Mouse (Mus musculus) intestine, postnatal 0 days (tissue): ENCODE results near the gene Sptb. TPM values are rescaled to one million over a fixed set of nuclear protein-coding genes. Genes with fewer than 3 reads are reported as not detected.

Experiments
- ATAC-seq: fragments of 200-750 bp; cut with Nextera tagmentation; 2 replicates; pipeline ENCODE4 v1.8.0; 2017; ENCODE audit warnings: mild to moderate bottlenecking, moderate TSS enrichment, moderate library complexity
- H3K27ac ChIP-seq: fragments of 300-500 bp; sonication (generic); 2 replicates; pipeline ENCODE4 v1.5.1; 2014; ENCODE audit warnings: mild to moderate bottlenecking, low read depth, low read length, moderate library complexity
- H3K27me3 ChIP-seq: fragments of 300-500 bp; sonication (generic); replicated peaks from 2 replicates; pipeline ENCODE4 v1.6.1; 2014; ENCODE audit warnings: low read length, mixed read lengths; ENCODE audit not compliant: control insufficient read depth, insufficient read depth
- H3K36me3 ChIP-seq: fragments of 300-500 bp; sonication (generic); 2 replicates; pipeline ENCODE4 v1.6.1; 2014; ENCODE audit warnings: mild to moderate bottlenecking, moderate library complexity; ENCODE audit not compliant: control insufficient read depth, insufficient read depth
- H3K4me1 ChIP-seq: fragments of 300-500 bp; sonication (generic); replicated peaks from 2 replicates; pipeline ENCODE4 v1.6.1; 2014; ENCODE audit warnings: antibody characterized with exemption, low read length, mixed read lengths; ENCODE audit not compliant: control insufficient read depth, insufficient read depth
- H3K4me2 ChIP-seq: fragments of 300-500 bp; sonication (generic); replicated peaks from 2 replicates; pipeline ENCODE4 v1.6.1; 2014; ENCODE audit warnings: low read depth, mild to moderate bottlenecking, moderate library complexity
- H3K4me3 ChIP-seq: fragments of 300-500 bp; sonication (generic); 2 replicates; pipeline ENCODE4 v1.5.1; 2014; ENCODE audit warnings: low read depth, low read length
- H3K9ac ChIP-seq: fragments of 300-500 bp; sonication (generic); 2 replicates; pipeline ENCODE4 v1.6.1; 2014; ENCODE audit warnings: mild to moderate bottlenecking, low read depth, low read length
- H3K9me3 ChIP-seq: fragments of 300-500 bp; sonication (generic); 2 replicates; pipeline ENCODE4 v1.6.1; 2016; ENCODE audit warnings: mixed run types; ENCODE audit not compliant: control insufficient read depth
- CTCF ChIP-seq: sonication (generic); IDR thresholded peaks from 2 replicates; pipeline ENCODE4 v1.5.1; 2016; ENCODE audit warnings: low read depth, mild to moderate bottlenecking, control low read depth, antibody characterized with exemption, moderate library complexity
- WGBS: fragments of 180-500 bp; shearing (Covaris S2); extraction: QIAGEN DNeasy Blood & Tissue Kit; methylation state at CpG from one replicate; pipeline ENCODE4 v1.1.7; 2014; 5-methylcytosine and 5-hydroxymethylcytosine counted together
- microRNA-seq: library from miRNA; unstranded; fragments of <30 nt; microRNA quantifications from one replicate; pipeline ENCODE4, GENCODE M21; 2016
- polyA plus RNA-seq: library from polyadenylated mRNA; unstranded; fragments of >200 nt; fragmentation: Nextera tagmentation; extraction: Ambion mirVana; gene quantifications from 2 replicates; pipeline ENCODE4 v1.2.1, GENCODE M21; 2015

Sptb gene
- polyA plus RNA-seq, 1 experiment from 2014 or later = 0.35 TPM

GRCm38 (mm10) chr12:76531986-76532925 is 178.1 kb downstream of the Sptb start:
- peak overlapping the region; percentile 52 for H3K4me3 ChIP-seq
- WGBS = 8% methylated on average over 19 of the region's 19 CpGs
- ATAC-seq = no peak
- H3K36me3 ChIP-seq = no peaks in the 10 kb centered on the region
- H3K9ac ChIP-seq = peak overlapping the region; percentile 48; the same call in 1 of the 2 replicates
- H3K27me3 ChIP-seq = no peaks in the 10 kb centered on the region
- peak overlapping the region; percentile 80 for H3K4me2 ChIP-seq
- H3K27ac ChIP-seq = peak overlapping the region; percentile 95
- TF ChIP-seq CTCF = no peak
- H3K4me1 ChIP-seq = peaks cover 12% of the 10 kb centered on the region
- no peaks in the 10 kb centered on the region for H3K9me3 ChIP-seq

- H3K4me2 ChIP-seq = peak within 1 kb of the TSS; percentile 80
- H3K4me3 ChIP-seq = peak within 1 kb of the TSS; percentile 52
- no peak for ATAC-seq
- no peak for TF ChIP-seq CTCF
- peaks cover 11% of the 10 kb centered on the region for H3K4me1 ChIP-seq
- no peaks in the 10 kb centered on the region for H3K9me3 ChIP-seq
- H3K36me3 ChIP-seq = no peaks in the 10 kb centered on the region
- peak within 1 kb of the TSS; percentile 95 for H3K27ac ChIP-seq
- H3K9ac ChIP-seq = peak within 1 kb of the TSS; percentile 48; the same call in 1 of the 2 replicates
- H3K27me3 ChIP-seq = no peaks in the 10 kb centered on the region
- WGBS = 50% methylated on average over 6 of the region's 6 CpGs
Measured at GRCm38 (mm10) chr12:76530580-76531139, 179.7 kb downstream of the Sptb start, which contains the start of gene Plekhg3. Gene Plekhg3, plus strand, starts transcription at chr12:76530891.

Small RNA genes within 50 kb of the gene (microRNA-seq; reads per million reads assigned to microRNA genes)
- gene Mir5135 = not detected

Other genes with a start within 250 kb of the Sptb start
- gene Plekhg3, start 179.7 kb downstream of the Sptb start, polyA plus RNA-seq = 5.7 and 7.5 TPM in 2 replicates
- gene Churc1, start 55.0 kb upstream of the Sptb start, polyA plus RNA-seq = 129 and 136 TPM in 2 replicates
- 13.1 and 13.5 TPM in 2 replicates for gene Fntb, start 55.0 kb upstream of the Sptb start, polyA plus RNA-seq
- gene Gpx2, start 85.0 kb upstream of the Sptb start, polyA plus RNA-seq = 132 and 148 TPM in 2 replicates
- gene Rab15, start 112.4 kb upstream of the Sptb start, polyA plus RNA-seq = 6.4 and 7.5 TPM in 2 replicates